Mouse (Mus musculus) gastrocnemius, adult 18-20 months (tissue): ENCODE data around the gene Anks4b. TPM values are rescaled to one million over a fixed set of nuclear protein-coding genes. Genes with fewer than 3 reads are reported as not detected.

Experiments used
- DNase-seq: peaks from one replicate; pipeline ENCODE4 v3.0.0; 2021; ENCODE audit warnings: low spot score
- total RNA-seq, 2 experiments: library from RNA; stranded (reverse); gene quantifications; 2 replicates each; pipeline ENCODE4 v1.2.3; 2021

Anks4b gene
- total RNA-seq, 2 experiments from 2014 or later, result 0.09 to 0.11 TPM

GRCm38 (mm10) chr7:120188946-120189345 lies 15.3 kb downstream of the Anks4b start:
- DNase-seq, result no peak

- no peak for DNase-seq
These were observed 15.9 kb downstream of the Anks4b start for GRCm38 (mm10) chr7:120189369-120190149.

- no peak for DNase-seq
These were observed 16.6 kb downstream of the Anks4b start for GRCm38 (mm10) chr7:120190150-120190665.

GRCm38 (mm10) chr7:120192207-120192606 lies 18.5 kb downstream of the Anks4b start:
- no peak for DNase-seq

- no peak for DNase-seq
These were observed 19.2 kb downstream of the Anks4b start for GRCm38 (mm10) chr7:120192816-120193215.

- DNase-seq, result no peak
These were observed 21.5 kb downstream of the Anks4b start for GRCm38 (mm10) chr7:120195207-120195606.

GRCm38 (mm10) chr7:120201231-120201744 lies 27.6 kb downstream of the Anks4b start:
- DNase-seq, result peak; percentile 26

- DNase-seq, result no peak
These were observed 28.1 kb downstream of the Anks4b start, which contains the start of gene Crym for GRCm38 (mm10) chr7:120201771-120202170. TSS of gene Crym (minus strand) at chr7:120202111.

GRCm38 (mm10) chr7:120203789-120204188 lies 30.1 kb downstream of the Anks4b start, which contains the start of gene Abca14:
TSS of gene Abca14 (plus strand) at chr7:120203961.
- peak; percentile 84 for DNase-seq

GRCm38 (mm10) chr7:120205989-120206388 lies 32.3 kb downstream of the Anks4b start:
- DNase-seq, result no peak

GRCm38 (mm10) chr7:120228541-120228940 lies 54.9 kb downstream of the Anks4b start:
- no peak for DNase-seq

Other genes starting within 250 kb of the Anks4b start
- gene Dnah3, start 78.6 kb upstream of the Anks4b start, total RNA-seq, result under 1 TPM; 0.02 to 0.30 TPM
- gene Tmem159, start 71.5 kb upstream of the Anks4b start, total RNA-seq, result 10 to 100 TPM; 11.4 to 17.4 TPM
- under 1 TPM; 0.09 to 0.43 TPM for gene Zp2, start 28.6 kb upstream of the Anks4b start, total RNA-seq
- 1 to 10 TPM; 3.2 to 3.6 TPM for gene Crym, start 28.3 kb downstream of the Anks4b start, total RNA-seq
- not detected for gene Abca14, start 30.1 kb downstream of the Anks4b start, total RNA-seq
- not detected for gene Abca15, start 154.8 kb downstream of the Anks4b start, total RNA-seq
- gene Abca16, start 235.8 kb downstream of the Anks4b start, total RNA-seq, result not detected